Mouse (Mus musculus) inflammation-experienced regulatory T-cells (primary cell): ENCODE data around the gene Vmn2r113. TPM values are rescaled to one million over a fixed set of nuclear protein-coding genes. Genes with fewer than 3 reads are reported as not detected.

ENCODE experiments used
- polyA plus RNA-seq, 2 experiments: library from polyadenylated mRNA; unstranded; fragments of 100-300 nt; shearing (Covaris generic); gene quantifications; one replicate each; pipeline ENCODE4 v1.2.1; 2017

Vmn2r113 gene
- under 1 TPM; 0.20 to 0.82 TPM for polyA plus RNA-seq

DNA sequence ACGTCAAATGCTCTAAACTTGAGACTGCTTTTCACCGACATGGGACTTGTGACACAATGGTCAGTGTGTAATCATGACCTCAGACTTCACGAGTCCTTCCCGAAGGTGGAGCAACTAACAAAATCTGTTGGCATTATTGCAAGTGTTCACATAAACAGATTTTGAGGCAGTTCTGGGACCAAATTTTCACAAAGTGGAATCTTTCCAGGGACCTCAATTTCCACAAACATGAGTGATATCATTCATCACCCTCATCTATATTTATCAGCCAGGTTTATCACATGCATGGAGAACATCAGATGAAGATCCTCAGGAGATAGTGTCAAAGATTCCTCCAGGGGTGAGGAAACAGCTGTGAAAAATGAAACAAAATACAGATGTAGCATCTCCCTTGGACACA, at the start of gene Vmn2r113:
Gene Vmn2r113, plus strand, starts transcription at position 301 of the 400 bp plus-strand sequence.

Other genes starting within 250 kb of the Vmn2r113 start
- 10 to 100 TPM; 23.1 to 24.5 TPM for gene Zfp945, start 75.8 kb upstream of the Vmn2r113 start, polyA plus RNA-seq
- gene Vmn2r-ps130, start 118.2 kb downstream of the Vmn2r113 start, polyA plus RNA-seq, result under 1 TPM in 1 of 2 experiments, not detected in 1; 0.33 TPM